Mouse (Mus musculus): ENCODE measurements around the gene 4930404H24Rik. TPM values are rescaled to one million over a fixed set of nuclear protein-coding genes. Genes with fewer than 3 reads are reported as not detected.

The 4930404H24Rik gene
- not detected for total RNA-seq (2021)

DNA sequence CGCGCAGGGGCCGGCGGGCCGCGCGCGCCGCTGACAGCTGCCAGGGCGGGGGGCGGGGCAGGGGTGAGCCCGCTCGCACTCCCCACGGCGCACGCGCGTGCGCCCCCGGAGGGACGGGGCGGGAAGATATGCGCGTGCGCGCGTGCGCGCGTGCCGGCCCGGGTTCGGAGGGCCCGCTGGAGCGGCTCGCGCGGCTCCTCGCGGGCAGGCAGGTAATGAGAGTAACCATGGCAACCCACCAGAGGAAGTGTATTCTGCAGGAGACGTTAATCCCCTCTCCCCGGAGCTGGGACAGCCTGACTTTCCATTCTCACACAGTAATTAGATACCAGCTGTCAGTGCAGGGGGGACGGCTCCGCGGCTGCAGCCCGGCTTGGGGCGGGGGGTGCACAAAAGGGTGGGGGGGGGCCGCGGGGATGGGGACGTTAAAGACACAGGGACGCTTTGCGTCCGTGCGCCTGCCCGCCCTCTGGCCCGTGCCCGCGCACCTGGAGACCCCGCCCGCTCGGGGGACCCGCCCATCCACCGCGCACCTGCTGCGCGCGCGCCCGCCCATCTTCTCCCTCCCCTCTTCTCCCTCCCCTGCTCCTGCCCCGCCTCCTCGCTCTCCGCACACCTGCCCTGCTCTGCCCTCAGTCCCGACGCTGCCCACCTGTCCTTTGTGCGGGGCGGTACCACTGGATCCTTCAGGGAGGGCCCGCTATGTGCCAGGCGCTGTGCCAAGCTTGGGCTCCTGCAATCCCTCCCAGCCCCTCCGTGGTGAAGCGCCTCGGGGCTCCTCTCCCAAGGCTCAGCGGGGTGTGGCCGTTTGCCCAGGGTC, at the start of gene 4930404H24Rik:
TSS of gene 4930404H24Rik (plus strand) at position 218 of the 820 bp plus-strand sequence.
- DNase-seq: peak; percentile 90
- intact Hi-C loops (cut with DNase I): no loop called here

DNA sequence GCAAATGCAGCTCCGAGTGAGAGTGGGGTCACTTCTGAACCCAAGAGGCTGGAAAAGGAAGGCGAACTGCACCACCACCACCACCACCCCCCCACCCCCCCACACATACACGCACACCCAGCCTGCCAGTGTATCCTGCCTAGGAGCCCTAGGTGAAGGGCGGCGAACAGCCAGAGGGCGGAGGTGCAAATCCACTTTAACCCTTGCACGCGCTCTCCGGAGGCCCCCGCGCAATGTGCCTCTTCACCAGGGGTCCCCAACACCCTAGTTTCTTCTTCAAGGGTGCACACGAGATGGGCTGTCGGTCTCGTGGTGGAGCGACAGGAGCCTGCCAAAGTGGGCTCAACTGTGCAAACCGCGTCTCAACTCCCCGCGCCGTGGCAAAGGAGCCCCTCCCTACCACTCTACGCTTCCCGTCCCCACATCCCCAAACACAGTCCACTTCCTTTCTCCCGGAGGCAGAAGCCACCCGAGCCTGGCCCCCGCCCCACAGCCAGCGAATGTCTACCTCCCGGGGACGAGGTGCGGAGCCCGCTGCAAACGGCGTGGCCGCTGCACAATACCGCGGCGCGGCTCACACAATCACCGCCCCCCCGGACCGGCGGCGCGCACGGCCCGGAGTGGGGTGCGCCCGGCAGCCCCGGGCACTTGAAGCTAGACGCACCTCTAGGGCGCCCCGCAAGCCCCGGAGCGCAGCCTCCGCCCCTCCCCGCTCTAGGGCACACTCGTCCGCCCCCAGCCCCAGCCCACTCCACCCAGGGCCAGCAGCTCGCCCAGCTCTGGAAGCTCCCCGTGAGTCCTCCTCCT, 49.0 kb upstream of the 4930404H24Rik start:
- intact Hi-C loops (cut with DNase I): no loop called here
- DNase-seq: no peak

DNA sequence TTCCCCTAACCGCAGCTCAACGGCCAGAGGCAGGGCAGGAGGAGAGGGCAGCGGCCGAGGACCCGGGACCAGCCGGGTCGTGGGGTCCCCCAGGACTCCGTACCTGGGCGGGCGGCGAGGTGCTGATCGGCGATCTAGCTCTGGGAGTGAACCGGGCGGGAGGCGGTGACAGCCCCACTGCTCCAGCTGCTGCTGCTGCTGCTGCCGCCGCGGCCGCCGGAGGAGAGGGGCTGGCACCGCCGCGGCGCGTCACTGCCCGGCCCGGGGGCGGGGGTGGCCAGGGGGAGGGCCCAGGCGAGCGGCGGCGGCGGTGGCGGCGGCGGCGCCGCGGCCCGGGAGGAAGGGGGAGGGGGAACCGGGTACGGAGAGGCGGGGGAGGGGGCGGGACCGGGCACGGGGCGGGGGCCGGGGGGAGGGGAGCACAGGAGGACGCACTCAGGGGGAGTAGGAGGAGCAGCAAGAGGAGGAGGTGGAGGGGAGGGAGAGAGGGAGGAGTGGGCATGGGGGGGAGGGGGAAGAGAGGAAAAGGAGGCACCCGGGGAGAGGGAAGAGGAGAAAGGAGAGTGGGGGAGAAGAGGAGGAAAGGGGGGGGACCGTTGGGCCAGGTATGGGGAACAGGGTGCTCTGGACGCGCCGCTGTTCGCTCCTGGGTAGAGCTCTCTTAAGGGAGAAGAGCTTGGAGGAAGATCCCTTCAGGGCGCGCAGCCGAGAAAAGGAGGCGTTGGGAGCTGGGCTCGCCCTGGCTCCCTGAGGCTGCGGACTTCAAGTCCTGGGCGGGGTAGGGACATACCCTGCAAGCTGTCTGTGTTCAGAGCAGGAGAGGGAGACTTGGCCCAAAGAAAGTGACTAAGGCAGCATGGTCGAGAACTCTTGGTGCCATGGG, 48.1 kb upstream of the 4930404H24Rik start:
- DNase-seq: peak; percentile 73
- intact Hi-C loops (cut with DNase I): no loop called here

DNA sequence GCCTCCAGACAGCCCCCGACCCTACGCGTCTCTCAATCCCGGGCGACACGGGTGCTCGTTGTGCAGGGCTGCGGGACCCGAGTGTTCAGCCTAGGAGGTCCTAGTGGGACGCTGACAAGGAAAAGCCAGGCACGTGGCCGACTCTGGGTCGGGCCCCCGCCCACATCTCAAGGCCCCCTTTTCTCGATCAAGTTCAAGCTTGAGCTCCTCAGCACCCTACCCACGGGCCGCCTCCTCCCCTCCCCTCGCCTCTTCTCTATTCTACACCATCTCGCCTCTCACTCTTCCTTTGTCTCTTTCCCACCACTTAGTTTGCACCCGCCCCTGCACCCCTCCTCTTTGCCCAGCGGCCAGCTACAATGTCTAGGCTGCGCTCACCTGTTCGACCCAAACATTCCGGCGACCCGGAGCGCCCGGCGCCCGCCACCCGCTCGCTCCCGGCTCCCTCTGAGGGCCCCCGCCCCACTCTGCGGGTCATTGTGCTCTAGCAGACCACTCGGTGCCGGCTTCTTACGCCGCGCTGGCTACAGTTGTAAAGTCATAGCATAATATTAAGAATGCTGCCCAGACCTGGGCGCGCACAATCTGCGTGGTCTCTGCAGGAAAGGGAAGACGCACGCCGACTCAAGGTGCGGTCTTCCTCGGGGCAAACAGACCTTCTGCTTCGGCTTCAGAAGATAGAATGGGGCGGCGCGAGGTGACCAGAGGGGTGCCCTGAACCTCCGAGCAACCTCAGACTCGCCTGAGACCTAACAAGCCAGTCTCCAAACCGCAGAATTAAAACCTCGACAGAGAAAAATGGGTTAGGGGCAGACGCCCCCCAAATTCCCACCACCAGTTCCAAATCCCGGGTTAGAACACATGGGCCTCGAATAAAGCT, 47.2 kb upstream of the 4930404H24Rik start:
- intact Hi-C loops (cut with DNase I): no loop called here

DNA sequence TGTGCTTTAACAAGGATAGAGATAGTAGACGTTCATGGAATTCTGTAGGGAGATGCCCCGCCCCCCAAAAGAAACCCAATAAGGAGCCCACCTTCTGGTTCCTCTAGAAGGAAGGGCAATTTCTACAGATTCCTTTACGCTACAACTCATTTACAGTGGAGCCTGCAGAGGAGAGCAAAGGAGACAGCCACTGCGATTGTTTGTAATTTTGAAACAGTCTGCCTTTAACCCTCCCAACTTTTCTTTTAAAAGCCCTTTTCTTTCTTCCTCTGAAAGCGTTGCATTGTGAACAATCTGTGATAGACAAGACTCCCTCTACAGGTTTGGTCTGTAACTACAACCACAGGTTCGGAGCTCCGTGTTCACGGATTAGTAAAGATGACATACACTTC, 46.6 kb upstream of the 4930404H24Rik start:
- intact Hi-C loops (cut with DNase I): no loop called here
- DNase-seq: peak; percentile 22

More for the DNA sequence above, 47.2 kb upstream of the 4930404H24Rik start:
- peak; percentile 31 for DNase-seq

DNA sequence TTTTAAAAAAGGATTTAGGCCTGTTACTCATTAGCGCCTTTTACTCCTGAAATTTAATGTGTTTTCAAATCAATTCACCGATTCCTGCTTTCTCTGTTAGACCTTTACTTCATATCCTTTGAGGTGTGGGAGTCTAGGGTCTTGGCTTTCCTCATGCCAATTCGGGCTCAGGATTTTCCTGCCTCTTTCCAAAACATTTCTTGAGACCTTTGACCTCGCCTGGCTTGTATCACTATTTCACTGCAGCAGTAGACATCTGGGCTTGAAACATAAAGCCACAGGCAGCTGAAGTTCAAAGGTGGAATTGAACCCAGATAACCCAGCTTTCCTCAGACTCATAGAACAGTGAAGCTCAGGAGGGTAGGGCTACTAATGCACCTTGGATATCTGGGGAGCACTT, 46.1 kb upstream of the 4930404H24Rik start:
- no peak for DNase-seq

DNA sequence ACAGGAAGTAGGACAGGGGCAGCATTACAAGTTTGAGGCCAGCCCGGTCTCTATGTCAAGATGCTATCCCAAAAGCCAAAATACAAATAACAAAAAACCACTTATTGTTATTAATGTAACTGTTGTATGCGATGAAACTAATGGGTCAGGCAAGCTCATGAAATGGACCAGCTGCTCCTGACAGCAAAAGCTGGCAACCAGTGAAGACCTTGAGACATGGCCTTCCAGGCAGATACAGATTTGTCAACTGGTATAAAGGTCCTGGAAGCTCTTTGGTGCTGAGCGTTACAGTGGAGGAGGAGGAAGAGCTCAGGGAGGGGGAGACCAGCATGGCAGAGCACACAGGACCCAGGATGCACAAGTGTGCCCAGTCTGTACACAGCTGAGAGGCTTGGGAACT, 44.9 kb upstream of the 4930404H24Rik start:
- intact Hi-C loops (cut with DNase I): no loop called here
- no peak for DNase-seq

More for the DNA sequence above, 46.1 kb upstream of the 4930404H24Rik start:
- intact Hi-C loops (cut with DNase I): no loop called here

DNA sequence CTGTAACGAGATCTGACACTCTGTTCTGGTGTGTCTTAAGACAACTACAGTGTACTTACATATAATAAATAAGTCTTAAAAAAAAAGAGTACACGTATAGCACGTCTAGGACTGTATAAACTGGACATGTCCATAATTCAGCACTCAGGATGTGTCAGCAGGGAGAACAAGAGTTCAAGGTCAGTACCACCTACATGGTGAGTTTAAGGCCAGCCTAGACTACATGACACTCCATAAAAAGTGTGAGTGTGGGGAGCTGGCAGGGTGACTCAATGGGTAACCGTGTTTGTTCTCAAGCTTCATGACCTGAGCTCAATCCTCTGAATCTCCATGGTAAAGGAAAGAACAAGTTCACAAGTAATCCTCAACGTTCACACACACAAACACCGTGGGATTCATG, 44.1 kb upstream of the 4930404H24Rik start:
- intact Hi-C loops (cut with DNase I): no loop called here
- no peak for DNase-seq

DNA sequence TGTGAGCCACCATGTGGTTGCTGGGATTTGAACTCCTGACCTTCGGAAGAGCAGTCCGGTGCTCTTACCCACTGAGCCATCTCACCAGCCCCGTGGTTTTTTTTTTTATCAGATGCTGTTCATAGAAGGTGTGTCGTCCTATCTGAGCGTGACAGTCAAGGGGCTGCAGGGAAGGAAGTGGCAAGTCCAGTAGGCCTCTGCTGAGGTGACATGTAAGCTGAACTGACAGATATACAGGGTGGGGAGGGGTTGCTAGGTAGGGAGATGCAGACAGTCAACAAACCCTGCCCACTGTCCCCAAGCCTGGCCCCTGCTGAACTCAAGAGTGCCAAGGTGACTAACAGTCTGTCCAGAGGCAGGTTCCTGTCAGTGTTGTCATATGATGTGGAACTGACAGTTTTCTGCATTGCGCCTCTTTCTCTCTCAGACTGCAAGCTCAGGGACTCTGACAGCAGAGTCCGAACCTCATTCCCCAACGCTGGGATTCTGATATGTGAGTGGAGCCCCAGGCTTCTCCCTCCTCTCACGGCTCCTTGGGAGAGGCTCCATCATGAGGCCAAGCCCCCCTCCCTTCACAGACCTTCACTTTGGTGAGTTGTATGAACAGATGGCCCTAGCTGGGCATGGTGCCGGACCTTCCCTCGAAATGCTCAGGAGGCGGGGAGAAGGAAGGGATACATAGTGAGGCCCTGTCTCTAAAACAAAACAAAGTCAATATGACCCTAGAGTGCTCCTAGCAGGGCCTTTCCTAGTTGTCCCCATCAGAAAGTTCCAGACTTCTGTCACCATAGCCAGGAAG, 38.4 kb upstream of the 4930404H24Rik start:
- intact Hi-C loops (cut with DNase I): no loop called here
- DNase-seq: peak; percentile 85

DNA sequence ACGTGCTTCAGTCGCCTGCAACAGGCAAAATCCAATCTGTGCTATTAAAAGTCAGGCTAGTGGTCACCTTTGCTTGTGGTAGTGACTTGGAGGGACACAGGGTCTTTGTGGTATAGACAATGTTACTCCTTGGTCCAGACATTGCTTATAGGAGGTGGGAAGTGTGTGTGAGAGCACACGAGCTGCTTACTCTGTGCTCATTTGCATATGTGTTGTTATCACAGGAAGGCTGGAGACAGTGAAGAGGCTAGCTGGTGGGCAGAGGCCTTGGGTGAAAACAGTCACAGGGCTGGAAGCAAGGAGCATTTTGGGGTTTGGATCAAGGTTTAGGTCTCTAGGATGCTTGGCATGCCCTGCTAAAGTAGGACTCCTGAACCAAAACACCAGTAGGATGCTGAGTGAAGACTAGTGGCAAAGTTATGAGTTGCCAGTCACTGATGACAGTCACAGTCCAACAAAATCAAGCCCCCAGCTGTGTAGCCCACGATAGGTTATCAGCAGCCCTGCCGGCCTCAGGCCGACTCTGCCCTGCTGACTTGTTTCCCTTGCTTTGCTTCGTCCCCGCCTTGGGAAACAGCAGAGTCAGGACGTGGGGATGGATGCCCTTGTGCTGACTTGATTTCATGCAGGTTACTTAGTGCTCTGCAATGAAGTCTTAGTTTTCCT, 37.6 kb upstream of the 4930404H24Rik start:
- DNase-seq: no peak
- intact Hi-C loops (cut with DNase I): no loop called here

DNA sequence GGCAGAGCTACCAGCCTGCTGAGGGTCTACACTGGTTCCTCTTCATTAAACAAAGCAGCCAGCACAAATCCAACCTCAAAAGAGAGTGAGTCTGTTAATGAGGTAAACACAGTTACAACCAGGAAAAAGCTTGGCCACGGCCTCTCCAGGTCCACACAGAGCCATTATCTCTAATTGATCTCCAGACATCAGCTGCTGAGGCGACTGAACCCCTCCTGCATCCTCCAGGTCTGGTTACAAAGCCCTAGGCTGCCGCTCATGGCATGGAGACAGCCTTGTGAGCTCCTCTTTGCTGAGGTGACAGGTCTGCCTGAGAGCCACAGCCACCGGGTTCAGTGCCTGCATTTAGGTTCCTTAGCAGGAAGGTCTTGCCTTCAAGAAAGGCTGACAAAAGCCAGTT, 35.1 kb upstream of the 4930404H24Rik start:
- intact Hi-C loops (cut with DNase I): no loop called here
- DNase-seq: no peak

DNA sequence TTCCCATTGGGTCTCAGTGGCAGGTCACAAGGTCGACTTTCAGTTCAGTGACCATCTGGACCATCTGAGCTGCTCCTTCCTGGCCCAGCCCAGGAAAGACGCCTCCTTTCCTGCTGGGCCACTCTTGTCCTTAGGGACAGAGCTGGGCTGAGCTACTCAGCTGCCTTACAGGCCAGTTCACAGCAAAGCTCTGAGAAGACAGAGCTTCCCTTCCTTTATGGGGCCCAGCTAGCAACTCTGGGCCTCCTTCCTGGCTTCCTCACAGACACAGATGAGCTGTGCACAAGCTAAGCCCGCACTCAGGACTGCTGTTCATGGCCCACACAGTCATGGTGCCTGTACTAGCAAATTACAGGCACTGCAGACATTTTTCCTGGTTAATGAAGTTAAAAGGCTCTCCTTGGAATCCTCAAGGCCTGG, 34.6 kb upstream of the 4930404H24Rik start:
- intact Hi-C loops (cut with DNase I): no loop called here

DNA sequence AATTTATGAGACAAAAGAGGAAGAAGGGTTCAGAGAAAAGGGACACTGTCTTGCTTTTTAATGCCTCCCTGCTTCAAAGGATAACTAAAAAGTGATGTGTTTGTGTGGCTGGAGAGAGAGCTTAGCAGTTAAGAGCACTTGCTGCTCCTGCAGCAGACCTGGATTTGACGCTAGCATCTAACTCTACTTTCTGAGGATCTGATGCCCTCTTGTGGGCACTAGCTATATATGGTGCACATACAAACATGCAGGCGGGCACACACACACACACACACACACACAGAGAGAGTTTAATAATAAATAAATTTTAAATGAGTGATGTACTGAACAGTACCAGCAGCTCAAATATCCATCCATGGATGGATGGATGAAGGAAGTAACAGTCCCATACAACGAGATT, 29.3 kb upstream of the 4930404H24Rik start:
- intact Hi-C loops (cut with DNase I): no loop called here
- no peak for DNase-seq

More for the DNA sequence above, 34.6 kb upstream of the 4930404H24Rik start:
- DNase-seq: no peak

DNA sequence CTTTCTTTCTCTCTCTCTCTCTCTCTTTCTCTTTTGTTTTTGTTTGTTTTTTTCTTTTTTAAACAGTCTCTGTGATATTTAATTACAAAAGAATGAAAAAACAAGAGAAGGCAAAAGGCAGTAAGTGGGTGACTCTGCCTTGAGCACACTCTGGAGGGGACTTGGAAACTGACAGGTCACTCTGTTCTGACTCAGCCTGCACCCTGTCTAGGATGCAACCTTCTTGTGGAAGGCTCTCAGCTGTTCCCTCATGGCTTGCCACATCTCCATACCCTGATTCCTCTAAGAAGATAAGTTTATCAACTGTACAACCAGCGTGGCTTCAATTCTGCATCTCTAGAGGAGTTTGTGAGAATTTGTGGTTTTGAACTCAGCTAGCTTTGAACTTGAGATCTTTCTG, 25.2 kb upstream of the 4930404H24Rik start:
- DNase-seq: no peak
- intact Hi-C loops (cut with DNase I): no loop called here

DNA sequence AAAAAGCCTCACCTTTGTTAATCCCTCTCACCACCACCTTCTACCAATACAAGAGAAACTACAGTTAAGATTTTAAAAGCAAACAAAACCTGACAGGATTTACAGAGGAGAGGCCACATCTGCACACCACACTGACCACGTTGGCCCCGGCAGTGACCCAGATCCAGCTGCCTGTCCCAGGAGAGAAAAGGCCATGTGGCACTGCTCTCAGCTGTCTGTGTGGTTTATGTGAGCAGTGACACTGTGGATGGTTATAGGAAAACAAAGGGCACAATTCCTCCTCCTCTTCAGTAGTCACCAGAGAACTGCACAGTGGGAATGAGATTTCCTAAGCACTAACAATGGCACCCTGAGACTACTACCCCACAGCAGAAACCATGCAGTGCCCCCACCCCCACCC, 23.3 kb upstream of the 4930404H24Rik start:
- DNase-seq: no peak
- intact Hi-C loops (cut with DNase I): no loop called here

DNA sequence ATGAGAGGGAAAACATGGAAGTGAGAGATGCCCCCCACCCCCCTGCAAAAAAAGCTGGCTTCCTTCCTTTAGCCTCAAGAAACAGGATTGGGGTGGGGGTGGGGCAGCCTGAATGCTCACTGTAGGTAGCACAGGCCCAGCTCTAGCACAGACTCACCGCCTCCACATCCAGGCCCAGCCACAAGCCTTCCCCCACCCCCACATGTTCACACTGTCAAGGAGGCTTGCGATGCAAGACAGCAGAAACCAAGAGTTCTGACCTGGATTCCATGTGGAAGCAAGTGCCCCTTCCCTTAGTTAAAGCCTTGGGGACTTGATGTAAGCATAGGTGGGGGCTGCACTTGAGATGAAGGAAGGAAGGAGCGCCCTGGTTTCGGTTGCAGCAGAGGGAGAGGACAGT, 22.8 kb upstream of the 4930404H24Rik start:
- no peak for DNase-seq
- intact Hi-C loops (cut with DNase I): no loop called here

DNA sequence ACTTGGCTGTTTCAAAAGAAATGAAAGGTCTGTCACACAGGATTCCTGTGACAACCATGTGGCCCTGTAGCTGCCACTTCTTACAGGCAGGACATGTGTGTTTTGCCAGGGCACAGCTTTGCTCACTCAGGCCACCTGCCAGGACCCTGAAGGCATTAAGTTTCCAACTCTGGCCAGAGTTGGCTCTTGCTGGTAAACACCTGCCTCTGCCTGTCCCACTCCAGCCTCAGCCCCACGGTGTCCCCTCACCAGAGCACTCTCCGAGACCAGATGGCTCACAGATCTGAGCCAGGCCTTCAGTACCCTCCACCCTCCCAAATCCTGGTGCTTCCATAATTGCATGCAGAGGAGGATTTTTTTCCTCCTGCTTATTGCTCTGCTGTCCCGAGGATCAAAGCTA, 21.6 kb upstream of the 4930404H24Rik start:
- DNase-seq: peak; percentile 85
- intact Hi-C loops (cut with DNase I): no loop called here
